ENCODE assay signal across 7 mouse cellular contexts in genomic region chr5:32740850-32741249, GRCm38 (mm10). TPM values are rescaled to one million over a fixed set of nuclear protein-coding genes. Genes with fewer than 3 reads are reported as not detected.
DNase-seq lines count a peak whose midpoint lies in the region; ATAC-seq and TF ChIP-seq lines count a peak whose summit lies in the region.
"Not testable (repeated sequence)": the region's sequence is repeated elsewhere in the genome, so short reads cannot be mapped to it uniquely, and the experiment has no call there.

No protein-coding gene starts in this region.

- 78% methylated on average over 8 of the region's 8 CpGs for WGBS in forebrain, embryonic 13.5 days
- WGBS in hindbrain, embryonic 13.5 days = 84% methylated on average over 8 of the region's 8 CpGs
- 89% methylated on average over 8 of the region's 8 CpGs for WGBS in neural tube, embryonic 13.5 days
- WGBS in small intestine, adult 2 months = 35% methylated on average over 8 of the region's 8 CpGs

- peak; percentile 29 for DNase-seq in brain, embryonic 14.5 days (ENCODE audit: low read depth)
- DNase-seq in layer of hippocampus, adult 18-20 months (ENCODE audit: low spot score in 2 of 2) = peak; percentile 37 to 40

- not testable (repeated sequence) for H3K9ac ChIP-seq in forebrain, embryonic 13.5 days; hindbrain, embryonic 13.5 days; neural tube, embryonic 13.5 days

- TF ChIP-seq POLR2A in brain, embryonic 14.5 days (IDR thresholded peaks at IDR 0.05; ENCODE audit: borderline replicate concordance, extremely low read depth, insufficient read depth, insufficient read length, poor library complexity, severe bottlenecking); small intestine, adult 2 months (IDR thresholded peaks at IDR 0.05; ENCODE audit: low read depth, low read length): not testable (repeated sequence)

- H3K4me3 ChIP-seq in forebrain, embryonic 13.5 days; hindbrain, embryonic 13.5 days; neural tube, embryonic 13.5 days; small intestine, adult 2 months (ENCODE audit: low read depth, low read length): not testable (repeated sequence)

- ATAC-seq in forebrain, embryonic 13.5 days; hindbrain, embryonic 13.5 days (ENCODE audit: low FRiP score); neural tube, embryonic 13.5 days (ENCODE audit: low read depth): not testable (repeated sequence)
- ATAC-seq in megakaryocyte progenitor cell, adult 5-6 weeks (replicated peaks; ENCODE audit: poor library complexity) = 0 out of 2 replicates have a peak, but pooled peaks have one; percentile 12

- TF ChIP-seq CTCF in brain, embryonic 14.5 days (IDR thresholded peaks at IDR 0.05; ENCODE audit: borderline replicate concordance, extremely low read depth, insufficient read depth, insufficient read length); small intestine, adult 2 months (IDR thresholded peaks at IDR 0.05; ENCODE audit: extremely low read depth, insufficient read length, insufficient replicate concordance, low read depth, low read length): not testable (repeated sequence)

- H3K4me1 ChIP-seq in forebrain, embryonic 13.5 days = peaks cover 19% of the 10 kb centered on the region
- H3K4me1 ChIP-seq in hindbrain, embryonic 13.5 days (replicated peaks) = peaks cover 25% of the 10 kb centered on the region
- H3K4me1 ChIP-seq in neural tube, embryonic 13.5 days (replicated peaks) = peaks cover 20% of the 10 kb centered on the region
- H3K4me1 ChIP-seq in small intestine, adult 2 months (ENCODE audit: control insufficient read depth, insufficient read depth, insufficient read length, low read length) = peaks cover 75% of the 10 kb centered on the region

- not testable (repeated sequence) for H3K36me3 ChIP-seq in forebrain, embryonic 13.5 days (ENCODE audit: poor library complexity, severe bottlenecking)
- H3K36me3 ChIP-seq in hindbrain, embryonic 13.5 days = peaks cover 17% of the 10 kb centered on the region
- H3K36me3 ChIP-seq in neural tube, embryonic 13.5 days = peaks cover 22% of the 10 kb centered on the region
- H3K36me3 ChIP-seq in small intestine, adult 2 months (ENCODE audit: control insufficient read depth, insufficient read depth, low read length) = peaks cover 18% of the 10 kb centered on the region

- H3K27ac ChIP-seq in forebrain, embryonic 13.5 days = peak overlapping the region; percentile 48
- peak overlapping the region; percentile 79 for H3K27ac ChIP-seq in hindbrain, embryonic 13.5 days
- H3K27ac ChIP-seq in neural tube, embryonic 13.5 days (replicated peaks) = peak overlapping the region; percentile 49
- H3K27ac ChIP-seq in small intestine, adult 2 months (ENCODE audit: insufficient read depth, low read depth, low read length) = peak overlapping the region; percentile 31; the same call in 1 of the 2 replicates

- not testable (repeated sequence) for H3K4me2 ChIP-seq in forebrain, embryonic 13.5 days; hindbrain, embryonic 13.5 days; neural tube, embryonic 13.5 days

- H3K9me3 ChIP-seq in forebrain, embryonic 13.5 days (replicated peaks); hindbrain, embryonic 13.5 days; neural tube, embryonic 13.5 days: not testable (repeated sequence)

- H3K27me3 ChIP-seq in forebrain, embryonic 13.5 days; hindbrain, embryonic 13.5 days; neural tube, embryonic 13.5 days; small intestine, adult 2 months (ENCODE audit: control insufficient read depth, insufficient read depth, low read length): not testable (repeated sequence)

RNA-seq across cellular contexts. Expression of gene Pisd, which starts 44.6 kb away (rescaled TPM):
- polyA plus RNA-seq in brain, embryonic 14.5 days (2012; rRNA removed) = 75.0 and 93.1 TPM in 2 replicates
- polyA plus RNA-seq in forebrain, embryonic 13.5 days (2015; fragmentation: Nextera tagmentation; extraction: Ambion mirVana) = 76.6 and 85.5 TPM in 2 replicates
- polyA plus RNA-seq in hindbrain, embryonic 13.5 days (2015; fragmentation: Nextera tagmentation; extraction: Ambion mirVana) = 94.5 and 99.1 TPM in 2 replicates
- total RNA-seq in layer of hippocampus, adult 18-20 months (2021) = 10 to 100 TPM; 62.2 to 62.9 TPM
- total RNA-seq in megakaryocyte progenitor cell, adult 5-6 weeks (2015) = 32.3 and 33.8 TPM in 2 replicates
- total RNA-seq in megakaryocyte progenitor cell, adult 5-6 weeks (2017) = 34.5 and 38.9 TPM in 2 replicates
- polyA plus RNA-seq in neural tube, embryonic 13.5 days (2015; fragmentation: Nextera tagmentation; extraction: Ambion mirVana) = 82.2 and 82.6 TPM in 2 replicates
- 62.1 and 222 TPM in 2 replicates for polyA plus RNA-seq in small intestine, adult 2 months (2012; rRNA removed)
